Mouse (Mus musculus) forebrain, embryonic 11.5 days (tissue): Measurements from ENCODE around the gene Frmd4a. TPM values are rescaled to one million over a fixed set of nuclear protein-coding genes. Genes with fewer than 3 reads are reported as not detected.

Experiments
- ATAC-seq: fragments of 200-750 bp; cut with Nextera tagmentation; replicated peaks from 2 replicates; pipeline ENCODE4 v1.8.0; 2017; ENCODE audit warnings: moderate TSS enrichment; ENCODE audit not compliant: low FRiP score
- DNase-seq: peaks from one replicate; pipeline ENCODE4 v3.0.0-alpha.2; 2017; ENCODE audit warnings: low spot score
- H3K27ac ChIP-seq: fragments of 300-500 bp; sonication (generic); 2 replicates; pipeline ENCODE4 v1.5.1; 2014; ENCODE audit warnings: low read depth, low read length
- H3K27me3 ChIP-seq: fragments of 300-500 bp; sonication (generic); 2 replicates; pipeline ENCODE4 v1.6.1; 2014; ENCODE audit warnings: mild to moderate bottlenecking, low read length, mixed read lengths; ENCODE audit not compliant: control insufficient read depth, insufficient read depth
- H3K36me3 ChIP-seq: fragments of 300-500 bp; sonication (generic); 2 replicates; pipeline ENCODE4 v1.6.1; 2014; ENCODE audit warnings: mild to moderate bottlenecking, low read length, moderate library complexity, mixed read lengths; ENCODE audit not compliant: control insufficient read depth, insufficient read depth
- H3K4me1 ChIP-seq: fragments of 300-500 bp; sonication (generic); replicated peaks from 2 replicates; pipeline ENCODE4 v1.6.1; 2014; ENCODE audit warnings: low read length, mixed read lengths; ENCODE audit not compliant: control insufficient read depth, insufficient read depth
- H3K4me2 ChIP-seq: fragments of 300-500 bp; sonication (generic); 2 replicates; pipeline ENCODE4 v1.6.1; 2014; ENCODE audit warnings: low read depth, mild to moderate bottlenecking, low read length, moderate library complexity, mixed read lengths; ENCODE audit not compliant: severe bottlenecking
- H3K4me3 ChIP-seq: fragments of 300-500 bp; sonication (generic); 2 replicates; pipeline ENCODE4 v1.5.1; 2014; ENCODE audit warnings: low read depth, low read length
- H3K9ac ChIP-seq: fragments of 300-500 bp; sonication (generic); 2 replicates; pipeline ENCODE4 v1.6.1; 2014; ENCODE audit warnings: low read length
- H3K9me3 ChIP-seq: fragments of 300-500 bp; sonication (generic); 2 replicates; pipeline ENCODE4 v1.6.1; 2016; ENCODE audit warnings: low read length, mixed read lengths; ENCODE audit not compliant: control insufficient read depth
- WGBS: fragments of 180-500 bp; shearing (Covaris S2); extraction: QIAGEN DNeasy Blood & Tissue Kit; methylation state at CpG from one replicate; pipeline ENCODE4 v1.1.7; 2014; 5-methylcytosine and 5-hydroxymethylcytosine counted together
- polyA plus RNA-seq: library from polyadenylated mRNA; unstranded; fragments of >200 nt; fragmentation: Nextera tagmentation; extraction: Ambion mirVana; gene quantifications from 2 replicates; pipeline ENCODE4 v1.2.1, GENCODE M21; 2014

Gene Frmd4a
- polyA plus RNA-seq, 1 experiment from 2014 or later = 50.3 TPM

DNA sequence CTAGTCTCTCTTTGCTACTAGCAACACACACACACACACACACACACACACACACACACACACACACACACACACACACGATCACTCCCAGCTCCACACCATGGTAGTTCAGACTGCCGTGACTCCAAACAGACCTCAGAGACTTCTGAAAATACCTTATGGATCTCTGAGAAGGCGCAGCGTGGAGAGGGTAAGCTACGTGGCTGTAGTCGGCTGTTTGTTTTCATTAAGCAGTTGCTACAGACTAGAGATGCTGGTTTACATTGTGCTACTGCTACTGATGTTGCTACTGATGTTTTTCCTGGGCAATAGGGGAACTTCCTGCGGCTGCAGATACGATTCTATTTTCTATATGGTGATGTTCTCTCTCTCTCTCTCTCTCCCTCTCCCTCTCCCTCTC, 283.3 kb downstream of the Frmd4a start:
- peak overlapping the region; percentile 18; the same call in 1 of the 2 replicates for H3K4me3 ChIP-seq
- no peak overlapping the region for H3K9ac ChIP-seq
- 35% methylated on average over 8 of the region's 8 CpGs for WGBS
- DNase-seq (no peak), ATAC-seq (no peak)
- H3K36me3 ChIP-seq = no peaks in the 10 kb centered on the region
- H3K27me3 ChIP-seq = no peaks in the 10 kb centered on the region
- H3K27ac ChIP-seq = no peak overlapping the region
- peaks cover 9% of the 10 kb centered on the region; the same call in 1 of the 2 replicates for H3K4me1 ChIP-seq
- peak overlapping the region; percentile 19; the same call in 1 of the 2 replicates for H3K4me2 ChIP-seq
- no peaks in the 10 kb centered on the region for H3K9me3 ChIP-seq

DNA sequence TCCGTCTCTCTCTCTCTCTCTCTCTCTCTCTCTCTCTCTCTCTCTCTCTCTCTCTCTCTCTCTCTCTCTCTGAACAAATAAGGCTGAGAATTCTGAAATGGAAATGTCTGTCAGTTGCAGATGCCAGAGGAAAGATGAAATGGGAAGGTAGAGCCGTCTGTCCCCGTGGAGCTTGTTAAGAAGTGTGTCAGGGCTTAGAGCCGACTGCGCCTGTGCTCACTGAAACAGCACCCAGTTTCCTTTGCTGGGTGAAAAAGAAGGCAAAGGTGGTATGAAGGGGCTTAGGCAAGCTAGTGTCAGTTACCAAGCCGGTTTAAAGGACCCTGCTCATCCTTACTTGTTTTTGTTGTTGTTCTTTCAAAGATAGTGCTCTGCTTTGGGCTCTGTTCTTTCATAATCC, 283.7 kb downstream of the Frmd4a start:
- Histone ChIP-seq H3K27me3 (no peaks in the 10 kb centered on the region), H3K4me3 (no peak overlapping the region; the same call in 1 of the 2 replicates), H3K9me3 (no peaks in the 10 kb centered on the region), H3K36me3 (no peaks in the 10 kb centered on the region), H3K27ac (no peak overlapping the region; the same call in 1 of the 2 replicates), H3K9ac (no peak overlapping the region), H3K4me2 (no peak overlapping the region), H3K4me1 (peaks cover 9% of the 10 kb centered on the region; the same call in 1 of the 2 replicates)
- 50% methylated on average over 5 of the region's 6 CpGs for WGBS
- no peak for DNase-seq
- no peak for ATAC-seq

- Histone ChIP-seq H3K9ac (no peak overlapping the region), H3K27me3 (no peaks in the 10 kb centered on the region), H3K36me3 (no peaks in the 10 kb centered on the region), H3K9me3 (no peaks in the 10 kb centered on the region), H3K4me1 (peaks cover 9% of the 10 kb centered on the region; the same call in 1 of the 2 replicates), H3K27ac (no peak overlapping the region; the same call in 1 of the 2 replicates), H3K4me3 (no peak overlapping the region; the same call in 1 of the 2 replicates), H3K4me2 (no peak overlapping the region)
- no peak for DNase-seq
- no peak for ATAC-seq
- WGBS = 60% methylated on average over 7 of the region's 7 CpGs
Observed at GRCm38 (mm10) chr2:4301692-4302091, 284.2 kb downstream of the Frmd4a start.

GRCm38 (mm10) chr2:4302119-4302518, 284.6 kb downstream of the Frmd4a start:
- Histone ChIP-seq H3K27ac (no peak overlapping the region), H3K27me3 (no peaks in the 10 kb centered on the region), H3K36me3 (no peaks in the 10 kb centered on the region), H3K9me3 (no peaks in the 10 kb centered on the region), H3K4me2 (no peak overlapping the region), H3K4me1 (peaks cover 9% of the 10 kb centered on the region; the same call in 1 of the 2 replicates), H3K9ac (no peak overlapping the region), H3K4me3 (no peak overlapping the region)
- 88% methylated on average over 3 of the region's 3 CpGs for WGBS
- no peak for ATAC-seq
- no peak for DNase-seq

DNA sequence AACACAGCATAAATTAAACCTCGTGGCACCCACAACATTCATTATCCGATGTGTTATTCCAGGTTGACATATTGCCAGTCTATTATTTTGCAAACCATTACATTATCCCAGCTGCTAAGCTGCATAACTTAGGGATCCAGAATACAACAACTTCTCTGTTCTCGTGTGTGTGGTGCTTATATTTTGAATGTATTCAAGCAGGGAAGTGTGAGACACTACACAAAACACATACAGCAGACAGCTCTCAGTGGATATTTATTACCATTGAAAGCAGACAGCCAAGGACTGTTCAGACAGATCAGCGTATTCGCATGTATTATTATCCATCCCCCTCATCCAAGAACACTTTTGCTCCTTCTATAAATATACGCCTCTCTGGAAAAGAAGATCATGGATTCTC, 289.6 kb downstream of the Frmd4a start:
- no peaks in the 10 kb centered on the region for H3K27me3 ChIP-seq
- no peak overlapping the region for H3K4me3 ChIP-seq
- DNase-seq = no peak
- H3K4me2 ChIP-seq = no peak overlapping the region
- no peaks in the 10 kb centered on the region for H3K36me3 ChIP-seq
- H3K9ac ChIP-seq = no peak overlapping the region
- 0 out of 2 replicates have a peak, but pooled peaks have one; percentile 33 for ATAC-seq
- no peaks in the 10 kb centered on the region for H3K9me3 ChIP-seq
- 78% methylated on average over 6 of the region's 6 CpGs for WGBS
- H3K27ac ChIP-seq = no peak overlapping the region
- no peaks in the 10 kb centered on the region for H3K4me1 ChIP-seq

GRCm38 (mm10) chr2:4314545-4314944, 297.0 kb downstream of the Frmd4a start:
- no peak overlapping the region for H3K4me2 ChIP-seq
- H3K9ac ChIP-seq = no peak overlapping the region
- H3K9me3 ChIP-seq = no peaks in the 10 kb centered on the region
- WGBS = 67% methylated on average over 5 of the region's 5 CpGs
- H3K4me3 ChIP-seq = no peak overlapping the region
- 0 out of 2 replicates have a peak, but pooled peaks cover 2% of the 10 kb centered on the region for H3K4me1 ChIP-seq
- no peak overlapping the region for H3K27ac ChIP-seq
- no peaks in the 10 kb centered on the region for H3K36me3 ChIP-seq
- H3K27me3 ChIP-seq = no peaks in the 10 kb centered on the region
- DNase-seq = no peak
- no peak for ATAC-seq

GRCm38 (mm10) chr2:4316589-4316988, 299.1 kb downstream of the Frmd4a start:
- Histone ChIP-seq H3K9me3 (no peaks in the 10 kb centered on the region), H3K27me3 (no peaks in the 10 kb centered on the region), H3K27ac (no peak overlapping the region), H3K4me1 (0 out of 2 replicates have a peak, but pooled peaks cover 2% of the 10 kb centered on the region), H3K9ac (no peak overlapping the region), H3K4me2 (no peak overlapping the region), H3K36me3 (no peaks in the 10 kb centered on the region), H3K4me3 (no peak overlapping the region)
- no peak for DNase-seq
- ATAC-seq = no peak
- 67% methylated on average over 2 of the region's 2 CpGs for WGBS

GRCm38 (mm10) chr2:4318134-4318533, 300.6 kb downstream of the Frmd4a start:
- no peak for ATAC-seq
- 86% methylated on average over 4 of the region's 4 CpGs for WGBS
- no peak overlapping the region for H3K9ac ChIP-seq
- H3K27ac ChIP-seq = no peak overlapping the region
- DNase-seq = no peak
- H3K4me3 ChIP-seq = no peak overlapping the region
- no peaks in the 10 kb centered on the region for H3K9me3 ChIP-seq
- H3K4me1 ChIP-seq = 0 out of 2 replicates have a peak, but pooled peaks cover 2% of the 10 kb centered on the region
- H3K4me2 ChIP-seq = no peak overlapping the region
- H3K36me3 ChIP-seq = no peaks in the 10 kb centered on the region
- no peaks in the 10 kb centered on the region for H3K27me3 ChIP-seq
